Mouse (Mus musculus) liver, embryonic 14.5 days (tissue): ENCODE data around the gene C1ql4. TPM values are rescaled to one million over a fixed set of nuclear protein-coding genes. Genes with fewer than 3 reads are reported as not detected.

Experiments
- ATAC-seq: fragments of 200-750 bp; cut with Nextera tagmentation; 2 replicates; pipeline ENCODE4 v1.8.0; 2017; ENCODE audit warnings: moderate number of reproducible peaks, mild to moderate bottlenecking, moderate library complexity; ENCODE audit not compliant: insufficient read depth
- DNase-seq, 3 experiments: peaks; one replicate each; pipeline ENCODE4 v3.0.0-alpha.2; 2012 to 2013; ENCODE audit warnings: low read depth in 3 of 3, low spot score in 3 of 3
- H3K27ac ChIP-seq: fragments of 300-500 bp; sonication (generic); 2 replicates; pipeline ENCODE4 v1.5.1; 2014; ENCODE audit warnings: moderate library complexity, mild to moderate bottlenecking, control low read depth, inconsistent platforms
- H3K27me3 ChIP-seq: fragments of 300-500 bp; sonication (generic); 2 replicates; pipeline ENCODE4 v1.6.1; 2014; ENCODE audit warnings: mild to moderate bottlenecking, low read length, moderate library complexity; ENCODE audit not compliant: control insufficient read depth, insufficient read depth
- H3K36me3 ChIP-seq: fragments of 300-500 bp; sonication (generic); replicated peaks from 2 replicates; pipeline ENCODE4 v1.6.1; 2014; ENCODE audit warnings: low read depth; ENCODE audit not compliant: control insufficient read depth, insufficient read depth
- H3K4me1 ChIP-seq, 2 experiments: fragments of 200-500 bp in 1 of 2; fragments of 300-500 bp in 1 of 2; sonication (generic) in 1 of 2; replicated peaks; 2 replicates each; pipeline ENCODE4 v1.6.1; 2012 to 2014; ENCODE audit warnings: antibody characterized with exemption in 1 of 2, inconsistent platforms in 1 of 2, low read length in 1 of 2; ENCODE audit not compliant: control insufficient read depth in 2 of 2, insufficient read depth in 2 of 2
- H3K4me2 ChIP-seq: fragments of 300-500 bp; sonication (generic); 2 replicates; pipeline ENCODE4 v1.6.1; 2014; ENCODE audit warnings: low read depth, mild to moderate bottlenecking, control low read depth, moderate library complexity
- H3K4me3 ChIP-seq, 2 experiments: fragments of 200-500 bp in 1 of 2; fragments of 300-500 bp in 1 of 2; sonication (generic) in 1 of 2; 2 replicates each; pipeline ENCODE4 v1.5.1; 2012 to 2014; ENCODE audit warnings: low read depth in 2 of 2, low read length in 2 of 2, mild to moderate bottlenecking in 2 of 2, control low read depth in 1 of 2, inconsistent platforms in 1 of 2, moderate library complexity in 1 of 2; ENCODE audit not compliant: insufficient read depth in 1 of 2
- H3K9ac ChIP-seq: fragments of 300-500 bp; sonication (generic); replicated peaks from 2 replicates; pipeline ENCODE4 v1.6.1; 2014; ENCODE audit warnings: mild to moderate bottlenecking, control low read depth, moderate library complexity
- H3K9me3 ChIP-seq: fragments of 300-500 bp; sonication (generic); 2 replicates; pipeline ENCODE4 v1.6.1; 2016; ENCODE audit warnings: low read length, mixed read lengths; ENCODE audit not compliant: control insufficient read depth
- CTCF ChIP-seq: IDR thresholded peaks from 2 replicates; pipeline ENCODE4 v1.5.1; 2016; ENCODE audit warnings: antibody characterized with exemption, low read depth, control low read depth
- EP300 ChIP-seq: IDR thresholded peaks from 2 replicates; pipeline ENCODE4 v1.6.1; 2016; ENCODE audit warnings: antibody characterized with exemption, low read depth
- WGBS: fragments of 180-500 bp; shearing (Covaris S2); extraction: QIAGEN DNeasy Blood & Tissue Kit; methylation state at CpG from one replicate; pipeline ENCODE4 v1.1.7; 2014; ENCODE audit not compliant: insufficient replicate concordance; 5-methylcytosine and 5-hydroxymethylcytosine counted together
- polyA plus RNA-seq, 2 experiments: library from polyadenylated mRNA; depleted of rRNA in 1 of 2; stranded (reverse) in 1 of 2; unstranded in 1 of 2; fragments of >200 nt; fragmentation: Nextera tagmentation in 1 of 2; extraction: Ambion mirVana in 1 of 2; gene quantifications; 2 replicates each; pipeline versions ENCODE4 v1.2.1 to v1.2.3; 2012 to 2014

Gene C1ql4
- polyA plus RNA-seq, 2 experiments = not detected

DNA sequence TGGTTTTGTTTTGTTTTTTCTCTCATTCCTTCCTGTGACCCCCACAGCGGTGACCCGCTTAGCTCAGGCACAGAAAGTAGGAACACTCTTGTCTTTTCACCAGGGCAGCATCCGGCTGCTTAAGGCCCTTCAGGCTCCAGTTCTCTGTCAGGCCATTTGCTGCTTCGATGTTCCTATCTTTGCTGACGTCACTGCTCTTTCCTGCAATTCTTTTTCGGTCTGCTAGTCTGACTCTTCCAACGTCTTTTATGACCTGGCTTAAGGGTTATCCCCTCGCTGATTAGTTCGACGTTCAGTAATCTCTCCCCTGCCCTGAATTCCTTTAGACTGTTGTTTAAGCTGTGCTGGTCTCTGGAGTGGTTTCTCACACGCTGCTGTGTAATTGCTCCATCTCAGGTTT is 28.9 kb upstream of the C1ql4 start:
- WGBS = 27% methylated on average over 11 of the region's 11 CpGs
- Histone ChIP-seq H3K27ac (no peak overlapping the region), H3K4me2 (no peak overlapping the region), H3K27me3 (no peaks in the 10 kb centered on the region), H3K9ac (no peak overlapping the region), H3K36me3 (no peaks in the 10 kb centered on the region), H3K4me1 (peaks cover 0 to 8% of the 10 kb centered on the region in 2 experiments; a peak in 2 of 4 replicates), H3K4me3 (no peak overlapping the region), H3K9me3 (no peaks in the 10 kb centered on the region)
- DNase-seq (no peak), ATAC-seq (peak; percentile 39; the same call in 1 of the 2 replicates)
- TF ChIP-seq EP300 = no peak
- no peak for TF ChIP-seq CTCF

DNA sequence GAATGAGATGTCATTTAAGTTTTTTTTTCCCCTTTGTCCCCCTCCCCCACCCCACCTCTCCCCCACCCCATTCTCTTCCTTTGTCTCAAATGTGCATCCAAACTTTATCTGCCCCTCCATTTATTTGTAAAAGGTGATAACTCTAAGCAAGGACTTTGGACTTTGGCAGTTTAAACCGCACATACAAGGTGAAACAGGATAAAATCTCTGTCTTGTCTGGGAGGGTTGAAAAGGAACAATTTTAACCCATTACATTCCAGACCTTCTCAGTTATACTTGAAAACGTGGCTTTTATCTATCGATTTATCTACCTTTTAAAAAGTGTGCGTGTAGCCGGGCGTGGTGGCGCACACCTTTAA is 27.4 kb upstream of the C1ql4 start:
- no peak for TF ChIP-seq EP300
- no peak for TF ChIP-seq CTCF
- H3K27ac ChIP-seq = no peak overlapping the region
- H3K36me3 ChIP-seq = no peaks in the 10 kb centered on the region
- H3K9ac ChIP-seq = no peak overlapping the region
- ATAC-seq (no peak), DNase-seq (no peak)
- H3K4me1 ChIP-seq = peaks cover 0 to 8% of the 10 kb centered on the region in 2 experiments; a peak in 2 of 4 replicates
- WGBS = 55% methylated on average over 7 of the region's 7 CpGs
- no peak overlapping the region for H3K4me2 ChIP-seq
- H3K9me3 ChIP-seq = no peaks in the 10 kb centered on the region
- H3K4me3 ChIP-seq = no peak overlapping the region
- H3K27me3 ChIP-seq = no peaks in the 10 kb centered on the region

DNA sequence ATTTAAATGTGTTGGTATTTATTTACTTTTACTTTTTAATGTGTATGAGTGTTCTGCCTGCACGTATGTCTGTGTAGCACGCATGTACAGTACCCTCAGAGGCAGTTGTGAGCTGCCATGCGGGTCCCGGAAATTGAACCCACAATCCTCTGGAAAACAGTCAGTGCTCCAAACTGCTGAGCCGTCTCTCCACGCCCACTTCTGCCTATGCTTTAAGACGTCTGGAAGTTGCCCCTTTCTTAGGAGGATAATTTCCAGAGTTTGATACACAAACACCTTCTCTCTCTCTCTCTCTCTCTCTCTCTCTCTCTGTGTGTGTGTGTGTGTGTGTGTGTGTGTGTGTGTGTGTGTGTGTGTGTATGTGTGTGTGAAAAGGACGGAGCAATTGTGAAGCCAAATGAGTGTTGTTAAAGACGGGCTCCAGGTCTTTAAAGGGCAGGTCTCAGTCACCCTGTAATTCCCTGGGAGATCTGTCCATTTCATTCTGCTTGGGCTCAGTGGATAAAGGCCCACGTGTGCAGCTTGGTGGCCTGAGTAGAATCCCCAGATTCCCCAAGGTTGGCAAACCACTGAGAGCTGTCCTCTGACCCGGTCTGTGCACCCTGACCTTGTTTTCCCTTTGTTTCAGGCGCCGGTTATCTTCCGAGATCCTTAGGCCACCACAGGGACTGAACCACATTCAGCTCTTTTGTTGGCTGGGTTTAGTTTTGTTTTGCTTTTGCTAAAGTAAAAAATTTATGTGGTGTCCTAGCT is 26.9 kb upstream of the C1ql4 start:
- H3K9ac ChIP-seq = no peak overlapping the region
- DNase-seq = no peak
- H3K36me3 ChIP-seq = no peaks in the 10 kb centered on the region
- no peaks in the 10 kb centered on the region for H3K9me3 ChIP-seq
- no peaks in the 10 kb centered on the region for H3K27me3 ChIP-seq
- no peak overlapping the region for H3K4me2 ChIP-seq
- no peak overlapping the region for H3K4me3 ChIP-seq
- TF ChIP-seq EP300 (no peak), CTCF (no peak)
- ATAC-seq = no peak
- no peak overlapping the region for H3K27ac ChIP-seq
- WGBS = 41% methylated on average over 13 of the region's 14 CpGs
- H3K4me1 ChIP-seq = peaks cover 0 to 8% of the 10 kb centered on the region in 2 experiments; a peak in 2 of 4 replicates

DNA sequence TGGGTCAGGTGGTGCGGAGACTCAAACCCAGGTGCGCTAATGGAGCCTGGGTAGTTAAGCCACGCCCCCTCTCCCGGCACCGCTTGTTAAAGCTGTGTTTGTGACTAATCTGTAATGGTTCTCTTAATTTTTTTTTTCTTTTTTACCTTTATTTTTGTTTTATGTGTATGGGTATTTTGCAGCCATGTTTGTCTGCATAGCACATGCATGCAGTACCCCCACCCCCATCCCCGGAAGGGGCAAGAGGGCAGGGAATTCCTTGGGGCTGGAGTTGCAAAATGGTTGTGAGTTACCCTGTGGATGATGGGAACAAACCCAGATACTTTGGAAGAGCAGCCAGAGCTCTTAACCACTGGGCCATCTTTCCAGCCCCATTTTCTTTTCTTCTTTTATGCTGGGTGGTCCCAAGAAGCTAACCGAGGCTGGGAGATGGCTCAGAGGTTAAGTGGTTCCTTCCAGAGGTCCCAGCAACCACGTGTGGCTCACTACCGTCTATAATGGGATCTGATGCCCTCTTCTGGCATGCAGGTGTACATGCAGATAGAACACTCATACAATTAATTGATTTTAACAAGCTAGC is 25.9 kb upstream of the C1ql4 start:
- H3K9me3 ChIP-seq = no peaks in the 10 kb centered on the region
- 5% methylated on average over 9 of the region's 9 CpGs for WGBS
- no peak overlapping the region for H3K9ac ChIP-seq
- ATAC-seq (peak; percentile 63; the same call in 1 of the 2 replicates), DNase-seq (no peak)
- TF ChIP-seq CTCF (peak; percentile 59), EP300 (no peak)
- H3K36me3 ChIP-seq = no peaks in the 10 kb centered on the region
- peak overlapping the region; percentile 14 to 47; a peak in 3 of 4 replicates for H3K4me3 ChIP-seq
- peak overlapping the region; percentile 62 for H3K4me2 ChIP-seq
- H3K4me1 ChIP-seq = peaks cover 0 to 8% of the 10 kb centered on the region in 2 experiments; a peak in 2 of 4 replicates
- H3K27me3 ChIP-seq = no peaks in the 10 kb centered on the region
- no peak overlapping the region for H3K27ac ChIP-seq

DNA sequence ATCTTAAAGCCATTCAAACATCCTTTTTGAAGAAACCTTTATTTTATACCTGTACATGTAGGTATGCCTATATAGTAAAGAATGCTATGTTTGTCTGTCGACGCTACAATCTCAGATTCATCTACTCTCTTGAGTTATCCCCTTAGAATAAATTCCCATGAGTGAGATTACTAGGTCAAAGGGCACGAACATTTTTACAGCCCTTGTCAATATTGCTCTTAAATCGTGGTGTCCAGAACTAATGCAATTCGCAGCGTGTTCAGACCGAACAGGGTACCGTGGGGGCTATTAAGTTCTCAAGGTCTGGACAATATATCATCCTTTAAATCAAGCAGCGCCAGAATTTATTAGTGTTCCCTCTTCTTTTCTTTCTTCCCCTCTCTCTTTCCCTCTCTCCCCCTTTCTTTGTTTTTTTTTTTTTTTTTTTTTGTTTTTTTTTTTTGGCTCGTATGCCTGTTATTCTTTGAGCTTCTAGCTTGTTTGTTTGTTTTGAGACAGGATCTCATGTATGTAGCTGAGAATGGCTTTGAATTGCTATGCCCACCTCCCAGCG is 25.3 kb upstream of the C1ql4 start:
- no peak for ATAC-seq
- Histone ChIP-seq H3K27me3 (no peaks in the 10 kb centered on the region), H3K9ac (no peak overlapping the region), H3K4me3 (peak overlapping the region in 1 of 2 experiments; percentile 47; a peak in 2 of 4 replicates), H3K4me1 (peaks cover 0 to 8% of the 10 kb centered on the region in 2 experiments; a peak in 2 of 4 replicates), H3K27ac (no peak overlapping the region), H3K9me3 (no peaks in the 10 kb centered on the region), H3K4me2 (peak overlapping the region; percentile 62), H3K36me3 (no peaks in the 10 kb centered on the region)
- DNase-seq = no peak
- 63% methylated on average over 11 of the region's 11 CpGs for WGBS
- TF ChIP-seq EP300 (no peak), CTCF (no peak)
